Mouse (Mus musculus) neural tube, embryonic 13.5 days (tissue): ENCODE results near the gene Fgfr2. TPM values are rescaled to one million over a fixed set of nuclear protein-coding genes. Genes with fewer than 3 reads are reported as not detected.
A peak's percentile ranks its signal among the peaks of the same experiment; 100 is the strongest.

Experiments
- ATAC-seq: fragments of 200-750 bp; cut with Nextera tagmentation; 2 replicates; pipeline ENCODE4 v1.8.0; 2017; ENCODE audit warnings: low read depth, mild to moderate bottlenecking, moderate TSS enrichment, moderate library complexity
- H3K27ac ChIP-seq: fragments of 300-500 bp; sonication (generic); replicated peaks from 2 replicates; pipeline ENCODE4 v1.5.1; 2015; ENCODE audit warnings: moderate library complexity, mild to moderate bottlenecking, inconsistent platforms
- H3K27me3 ChIP-seq: fragments of 300-500 bp; sonication (generic); 2 replicates; pipeline ENCODE4 v1.6.1; 2015; ENCODE audit warnings: mild to moderate bottlenecking, inconsistent platforms
- H3K36me3 ChIP-seq: fragments of 300-500 bp; sonication (generic); 2 replicates; pipeline ENCODE4 v1.6.1; 2015; ENCODE audit warnings: mild to moderate bottlenecking, inconsistent platforms
- H3K4me1 ChIP-seq: fragments of 300-500 bp; sonication (generic); replicated peaks from 2 replicates; pipeline ENCODE4 v1.6.1; 2015; ENCODE audit warnings: inconsistent platforms
- H3K4me2 ChIP-seq: fragments of 300-500 bp; sonication (generic); 2 replicates; pipeline ENCODE4 v1.6.1; 2015; ENCODE audit warnings: inconsistent platforms, mild to moderate bottlenecking, moderate library complexity
- H3K4me3 ChIP-seq: fragments of 300-500 bp; sonication (generic); 2 replicates; pipeline ENCODE4 v1.5.1; 2015; ENCODE audit warnings: mild to moderate bottlenecking, inconsistent platforms
- H3K9ac ChIP-seq: fragments of 300-500 bp; sonication (generic); 2 replicates; pipeline ENCODE4 v1.6.1; 2015; ENCODE audit warnings: moderate library complexity, mild to moderate bottlenecking, inconsistent platforms
- H3K9me3 ChIP-seq: fragments of 300-500 bp; sonication (generic); 2 replicates; pipeline ENCODE4 v1.6.1; 2016; ENCODE audit warnings: inconsistent platforms
- WGBS: fragments of 180-500 bp; shearing (Covaris S2); methylation state at CpG from one replicate; pipeline ENCODE4 v1.1.7; 2015; 5-methylcytosine and 5-hydroxymethylcytosine counted together
- polyA plus RNA-seq: library from polyadenylated mRNA; unstranded; fragments of >200 nt; fragmentation: Nextera tagmentation; extraction: Ambion mirVana; gene quantifications from 2 replicates; pipeline ENCODE4 v1.2.1, GENCODE M21; 2015

Gene Fgfr2
- polyA plus RNA-seq, 1 experiment from 2014 or later, result 22.9 TPM

- Histone ChIP-seq H3K27me3 (no peaks in the 10 kb centered on the region), H3K9ac (no peak overlapping the region), H3K4me3 (no peak overlapping the region), H3K9me3 (no peaks in the 10 kb centered on the region), H3K4me1 (peaks cover 62% of the 10 kb centered on the region), H3K36me3 (no peaks in the 10 kb centered on the region), H3K4me2 (no peak overlapping the region), H3K27ac (0 out of 2 replicates have a peak overlapping the region, but pooled peaks have one; percentile 49)
- 78% methylated on average over 9 of the region's 9 CpGs for WGBS
- no peak for ATAC-seq
These were observed 388.9 kb downstream of the Fgfr2 start for GRCm38 (mm10) chr7:132734222-132734621.

- Histone ChIP-seq H3K27me3 (no peaks in the 10 kb centered on the region), H3K9me3 (no peaks in the 10 kb centered on the region), H3K4me2 (no peak overlapping the region), H3K36me3 (no peaks in the 10 kb centered on the region), H3K4me1 (peaks cover 64% of the 10 kb centered on the region), H3K9ac (no peak overlapping the region), H3K27ac (peak overlapping the region; percentile 49; the same call in 1 of the 2 replicates), H3K4me3 (no peak overlapping the region)
- WGBS, result 23% methylated on average over 6 of the region's 6 CpGs
- ATAC-seq, result peak; percentile 9; the same call in 1 of the 2 replicates
These were observed 389.6 kb downstream of the Fgfr2 start for GRCm38 (mm10) chr7:132733521-132733920.

- H3K4me2 ChIP-seq, result no peak overlapping the region
- peak overlapping the region; percentile 38; the same call in 1 of the 2 replicates for H3K27ac ChIP-seq
- ATAC-seq, result no peak
- H3K36me3 ChIP-seq, result no peaks in the 10 kb centered on the region
- WGBS, result 24% methylated on average over 6 of the region's 6 CpGs
- no peaks in the 10 kb centered on the region for H3K9me3 ChIP-seq
- H3K4me1 ChIP-seq, result peaks cover 65% of the 10 kb centered on the region
- no peaks in the 10 kb centered on the region for H3K27me3 ChIP-seq
- H3K9ac ChIP-seq, result no peak overlapping the region
- no peak overlapping the region for H3K4me3 ChIP-seq
These were observed 390.9 kb downstream of the Fgfr2 start for GRCm38 (mm10) chr7:132732136-132732789.

- 24% methylated on average over 6 of the region's 6 CpGs for WGBS
- no peaks in the 10 kb centered on the region for H3K36me3 ChIP-seq
- no peak overlapping the region for H3K4me3 ChIP-seq
- peaks cover 68% of the 10 kb centered on the region for H3K4me1 ChIP-seq
- ATAC-seq, result no peak
- H3K9ac ChIP-seq, result no peak overlapping the region
- H3K9me3 ChIP-seq, result no peaks in the 10 kb centered on the region
- H3K27me3 ChIP-seq, result no peaks in the 10 kb centered on the region
- H3K27ac ChIP-seq, result peak overlapping the region; percentile 30; the same call in 1 of the 2 replicates
- H3K4me2 ChIP-seq, result no peak overlapping the region
These were observed 391.6 kb downstream of the Fgfr2 start for GRCm38 (mm10) chr7:132731558-132731957.

GRCm38 (mm10) chr7:132730510-132730909 lies 392.6 kb downstream of the Fgfr2 start:
- Histone ChIP-seq H3K27me3 (no peaks in the 10 kb centered on the region), H3K4me2 (no peak overlapping the region), H3K9me3 (no peaks in the 10 kb centered on the region), H3K4me3 (no peak overlapping the region), H3K9ac (no peak overlapping the region), H3K36me3 (no peaks in the 10 kb centered on the region), H3K27ac (no peak overlapping the region), H3K4me1 (peaks cover 64% of the 10 kb centered on the region)
- 60% methylated on average over 7 of the region's 7 CpGs for WGBS
- ATAC-seq, result no peak

DNA sequence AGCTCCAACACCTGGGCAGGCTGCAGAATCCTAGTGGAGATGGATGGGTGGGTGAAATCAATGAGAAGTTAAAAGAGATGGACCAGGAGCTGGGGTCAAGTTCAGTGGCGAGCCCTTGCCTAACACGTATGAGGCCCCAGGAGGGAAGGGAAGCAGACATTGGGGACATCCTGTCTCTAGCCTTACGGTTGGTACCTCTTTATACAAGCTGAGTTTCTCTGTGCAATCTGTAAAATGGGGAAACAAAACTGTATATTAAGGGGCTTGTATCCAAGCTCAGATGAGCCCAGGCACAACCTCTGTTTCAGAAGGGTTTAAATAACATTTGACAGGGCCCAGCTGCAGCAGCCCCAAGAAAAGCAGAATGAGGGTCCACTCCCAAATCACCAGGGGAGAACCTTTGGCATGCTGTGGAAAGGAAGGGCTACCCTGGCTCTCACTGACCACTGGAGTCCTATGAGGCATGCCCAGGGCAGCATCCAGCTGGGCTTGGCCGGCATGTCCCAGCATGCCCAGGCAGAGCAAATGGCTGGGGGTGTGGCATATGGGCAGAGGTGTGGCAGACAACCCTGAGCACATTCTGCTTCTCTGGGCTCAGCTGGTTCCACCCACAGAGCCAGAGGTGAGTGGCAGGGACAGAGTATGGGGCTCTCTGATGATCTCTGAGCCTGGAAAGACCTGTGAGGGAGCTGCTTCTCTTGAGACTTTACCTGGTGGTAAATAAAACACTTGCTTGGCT lies 393.9 kb downstream of the Fgfr2 start:
- no peak overlapping the region for H3K4me2 ChIP-seq
- 77% methylated on average over 4 of the region's 4 CpGs for WGBS
- H3K9me3 ChIP-seq, result no peaks in the 10 kb centered on the region
- ATAC-seq, result no peak
- no peak overlapping the region for H3K4me3 ChIP-seq
- no peaks in the 10 kb centered on the region for H3K27me3 ChIP-seq
- H3K4me1 ChIP-seq, result peaks cover 54% of the 10 kb centered on the region
- no peak overlapping the region for H3K9ac ChIP-seq
- no peaks in the 10 kb centered on the region for H3K36me3 ChIP-seq
- H3K27ac ChIP-seq, result no peak overlapping the region

DNA sequence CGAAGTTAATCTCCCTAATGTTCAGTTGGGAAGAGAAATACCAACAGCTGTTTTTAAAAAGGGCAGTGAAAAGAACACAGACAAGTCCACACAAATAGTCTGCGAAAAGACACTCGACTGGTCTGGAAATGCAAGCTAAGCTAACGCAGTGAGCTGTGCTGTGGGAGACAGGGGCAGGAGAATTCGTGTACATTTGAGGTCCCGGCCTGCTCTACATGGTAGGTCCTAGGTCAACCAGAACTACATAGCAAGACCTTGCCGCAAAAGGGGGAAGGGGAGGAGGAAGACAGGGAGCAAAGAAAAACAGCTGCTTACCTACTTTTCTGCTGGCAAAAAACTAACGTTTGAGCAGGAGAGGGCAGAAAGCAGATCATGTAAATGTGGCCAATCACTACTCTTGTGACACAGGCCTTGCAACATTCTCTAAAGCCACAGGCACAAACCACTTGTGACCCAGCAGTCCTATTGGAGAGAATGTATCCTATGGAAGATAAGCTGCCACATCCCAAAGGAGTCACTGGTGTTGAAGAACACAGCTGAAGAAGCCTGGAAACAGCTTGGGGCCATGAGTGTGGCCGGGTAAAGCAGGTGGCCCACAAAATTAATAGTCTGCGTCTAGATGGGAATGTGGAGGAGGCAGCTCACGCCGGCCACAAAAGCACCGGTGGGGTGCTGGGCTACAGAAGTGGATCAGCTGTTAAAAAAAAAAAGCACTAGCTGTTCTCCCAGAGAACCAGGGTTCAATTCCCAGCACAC lies 396.9 kb downstream of the Fgfr2 start:
- H3K9ac ChIP-seq, result no peak overlapping the region
- ATAC-seq, result no peak
- no peak overlapping the region for H3K4me2 ChIP-seq
- H3K27ac ChIP-seq, result no peak overlapping the region
- no peak overlapping the region for H3K4me3 ChIP-seq
- H3K4me1 ChIP-seq, result peaks cover 25% of the 10 kb centered on the region
- no peaks in the 10 kb centered on the region for H3K9me3 ChIP-seq
- no peaks in the 10 kb centered on the region for H3K27me3 ChIP-seq
- no peaks in the 10 kb centered on the region for H3K36me3 ChIP-seq
- WGBS, result 62% methylated on average over 13 of the region's 13 CpGs

GRCm38 (mm10) chr7:132724501-132725062 lies 398.6 kb downstream of the Fgfr2 start:
- Histone ChIP-seq H3K27me3 (no peaks in the 10 kb centered on the region), H3K9ac (no peak overlapping the region)

GRCm38 (mm10) chr7:132723906-132724305 lies 399.2 kb downstream of the Fgfr2 start:
- H3K36me3 ChIP-seq, result no peaks in the 10 kb centered on the region
- H3K9ac ChIP-seq, result no peak overlapping the region
- no peaks in the 10 kb centered on the region for H3K27me3 ChIP-seq
- WGBS, result 82% methylated on average over 11 of the region's 11 CpGs
- H3K4me2 ChIP-seq, result no peak overlapping the region
- peaks cover 27% of the 10 kb centered on the region for H3K4me1 ChIP-seq
- no peak overlapping the region for H3K4me3 ChIP-seq
- no peak for ATAC-seq
- no peak overlapping the region for H3K27ac ChIP-seq
- H3K9me3 ChIP-seq, result no peaks in the 10 kb centered on the region

More at GRCm38 (mm10) chr7:132724501-132725062, 398.6 kb downstream of the Fgfr2 start:
- 94% methylated on average over 5 of the region's 5 CpGs for WGBS
- no peak overlapping the region for H3K4me3 ChIP-seq
- H3K4me2 ChIP-seq, result no peak overlapping the region
- no peaks in the 10 kb centered on the region for H3K9me3 ChIP-seq
- peaks cover 32% of the 10 kb centered on the region for H3K4me1 ChIP-seq
- ATAC-seq, result no peak
- no peaks in the 10 kb centered on the region for H3K36me3 ChIP-seq
- H3K27ac ChIP-seq, result no peak overlapping the region

GRCm38 (mm10) chr7:132722401-132723370 lies 400.5 kb downstream of the Fgfr2 start:
- no peaks in the 10 kb centered on the region for H3K36me3 ChIP-seq
- no peak overlapping the region for H3K27ac ChIP-seq
- no peak for ATAC-seq
- H3K4me2 ChIP-seq, result no peak overlapping the region
- H3K9ac ChIP-seq, result no peak overlapping the region
- H3K27me3 ChIP-seq, result no peaks in the 10 kb centered on the region
- H3K9me3 ChIP-seq, result no peaks in the 10 kb centered on the region
- no peak overlapping the region for H3K4me3 ChIP-seq
- H3K4me1 ChIP-seq, result peaks cover 27% of the 10 kb centered on the region
- 81% methylated on average over 12 of the region's 12 CpGs for WGBS

DNA sequence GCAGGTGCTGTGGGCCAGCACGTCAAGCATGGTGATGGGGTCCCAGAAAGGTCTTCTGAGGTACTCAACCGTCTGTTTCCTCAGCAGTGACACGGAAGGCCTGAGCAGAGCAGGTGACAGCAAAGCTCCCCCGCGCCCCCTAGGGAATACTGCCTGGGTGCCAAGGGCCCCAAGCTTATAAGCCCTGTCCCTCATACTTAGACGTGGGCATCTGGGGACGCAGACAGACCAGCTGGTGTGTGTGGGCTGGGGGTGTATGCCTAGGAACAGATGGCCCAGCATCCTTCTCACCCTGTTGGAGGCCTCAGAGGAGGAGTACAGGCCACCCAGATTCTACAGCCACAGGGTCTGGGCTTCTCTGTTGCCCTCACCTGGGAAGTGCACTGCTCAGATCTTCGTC lies 402.6 kb downstream of the Fgfr2 start:
- no peak overlapping the region for H3K27ac ChIP-seq
- H3K9ac ChIP-seq, result no peak overlapping the region
- 76% methylated on average over 8 of the region's 8 CpGs for WGBS
- no peak overlapping the region for H3K4me3 ChIP-seq
- no peaks in the 10 kb centered on the region for H3K27me3 ChIP-seq
- no peaks in the 10 kb centered on the region for H3K9me3 ChIP-seq
- no peak for ATAC-seq
- H3K36me3 ChIP-seq, result 0 out of 2 replicates have a peak, but pooled peaks cover under 1% of the 10 kb centered on the region
- no peak overlapping the region for H3K4me2 ChIP-seq
- peaks cover 12% of the 10 kb centered on the region for H3K4me1 ChIP-seq
